Mouse (Mus musculus) neural tube, embryonic 15.5 days (tissue): ENCODE measurements around the gene Gcn1l1. TPM values are rescaled to one million over a fixed set of nuclear protein-coding genes. Genes with fewer than 3 reads are reported as not detected.

Experiments used
- ATAC-seq: fragments of 200-750 bp; cut with Nextera tagmentation; 2 replicates; pipeline ENCODE4 v1.8.0; 2017; ENCODE audit warnings: mild to moderate bottlenecking, moderate TSS enrichment, moderate library complexity; ENCODE audit not compliant: low FRiP score
- H3K27ac ChIP-seq: fragments of 300-500 bp; sonication (generic); replicated peaks from 2 replicates; pipeline ENCODE4 v1.5.1; 2015; ENCODE audit warnings: mild to moderate bottlenecking, inconsistent platforms
- H3K27me3 ChIP-seq: fragments of 300-500 bp; sonication (generic); replicated peaks from 2 replicates; pipeline ENCODE4 v1.6.1; 2015; ENCODE audit warnings: inconsistent platforms
- H3K36me3 ChIP-seq: fragments of 300-500 bp; sonication (generic); 2 replicates; pipeline ENCODE4 v1.6.1; 2015; ENCODE audit warnings: inconsistent platforms
- H3K4me1 ChIP-seq: fragments of 300-500 bp; sonication (generic); 2 replicates; pipeline ENCODE4 v1.6.1; 2015; ENCODE audit warnings: inconsistent platforms
- H3K4me2 ChIP-seq: fragments of 300-500 bp; sonication (generic); 2 replicates; pipeline ENCODE4 v1.6.1; 2015; ENCODE audit warnings: inconsistent platforms, mild to moderate bottlenecking, moderate library complexity
- H3K4me3 ChIP-seq: fragments of 300-500 bp; sonication (generic); replicated peaks from 2 replicates; pipeline ENCODE4 v1.5.1; 2015; ENCODE audit warnings: mild to moderate bottlenecking, inconsistent platforms
- H3K9ac ChIP-seq: fragments of 300-500 bp; sonication (generic); replicated peaks from 2 replicates; pipeline ENCODE4 v1.6.1; 2015; ENCODE audit warnings: mild to moderate bottlenecking, inconsistent platforms
- H3K9me3 ChIP-seq: fragments of 300-500 bp; sonication (generic); replicated peaks from 2 replicates; pipeline ENCODE4 v1.6.1; 2016; ENCODE audit warnings: inconsistent platforms
- WGBS: fragments of 180-500 bp; shearing (Covaris S2); methylation state at CpG from one replicate; pipeline ENCODE4 v1.1.7; 2015; ENCODE audit warnings: mixed read lengths; 5-methylcytosine and 5-hydroxymethylcytosine counted together
- polyA plus RNA-seq: library from polyadenylated mRNA; unstranded; fragments of >200 nt; fragmentation: Nextera tagmentation; extraction: Ambion mirVana; gene quantifications from 2 replicates; pipeline ENCODE4 v1.2.1, GENCODE M21; 2015

Gcn1l1 gene
- polyA plus RNA-seq, 1 experiment from 2014 or later: 35.7 TPM

DNA sequence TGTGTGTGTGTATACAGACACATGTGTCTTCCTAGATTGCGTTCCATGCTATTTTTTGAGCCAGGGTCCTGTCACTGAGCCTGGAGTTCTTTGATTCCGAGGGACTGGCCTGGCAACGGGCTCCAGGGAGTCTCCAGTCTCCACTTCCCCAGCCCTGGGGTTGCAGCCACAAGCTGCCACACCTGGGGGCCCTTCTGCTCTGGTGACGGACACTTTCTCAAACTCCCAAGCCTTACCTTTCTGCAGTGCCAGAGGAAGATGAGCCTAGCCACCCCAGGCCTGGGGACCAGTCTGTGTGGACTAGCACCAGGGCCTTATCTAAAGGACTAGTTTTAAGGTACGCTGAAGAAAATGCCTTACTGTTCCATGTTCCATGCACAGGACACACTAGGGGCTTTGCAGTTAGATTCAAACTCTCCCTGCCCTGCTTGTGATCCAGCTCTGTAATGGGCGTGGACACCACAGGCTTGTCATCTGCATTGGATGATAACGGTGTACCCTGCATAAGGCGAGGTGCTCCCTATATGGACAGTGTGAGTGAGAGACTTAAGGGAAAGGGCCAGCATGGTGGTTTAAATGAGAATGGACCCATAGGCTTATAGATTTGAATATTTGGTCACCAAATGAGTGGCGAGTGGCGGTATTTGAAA lies 61.3 kb downstream of the Gcn1l1 start:
- 89% methylated on average over 10 of the region's 10 CpGs for WGBS
- Histone ChIP-seq H3K36me3 (peaks cover 6% of the 10 kb centered on the region; the same call in 1 of the 2 replicates), H3K4me2 (no peak overlapping the region), H3K9ac (no peak overlapping the region), H3K9me3 (no peaks in the 10 kb centered on the region), H3K4me3 (no peak overlapping the region), H3K4me1 (peaks cover 10% of the 10 kb centered on the region), H3K27ac (no peak overlapping the region), H3K27me3 (no peaks in the 10 kb centered on the region)
- no peak for ATAC-seq

GRCm38 (mm10) chr5:115628083-115628482 lies 63.0 kb downstream of the Gcn1l1 start:
- ATAC-seq: no peak
- H3K36me3 ChIP-seq: no peaks in the 10 kb centered on the region
- H3K9ac ChIP-seq: no peak overlapping the region
- peaks cover 18% of the 10 kb centered on the region for H3K4me1 ChIP-seq
- WGBS: 81% methylated on average over 8 of the region's 8 CpGs
- H3K27me3 ChIP-seq: no peaks in the 10 kb centered on the region
- no peak overlapping the region for H3K27ac ChIP-seq
- H3K4me2 ChIP-seq: no peak overlapping the region
- no peaks in the 10 kb centered on the region for H3K9me3 ChIP-seq
- no peak overlapping the region for H3K4me3 ChIP-seq

DNA sequence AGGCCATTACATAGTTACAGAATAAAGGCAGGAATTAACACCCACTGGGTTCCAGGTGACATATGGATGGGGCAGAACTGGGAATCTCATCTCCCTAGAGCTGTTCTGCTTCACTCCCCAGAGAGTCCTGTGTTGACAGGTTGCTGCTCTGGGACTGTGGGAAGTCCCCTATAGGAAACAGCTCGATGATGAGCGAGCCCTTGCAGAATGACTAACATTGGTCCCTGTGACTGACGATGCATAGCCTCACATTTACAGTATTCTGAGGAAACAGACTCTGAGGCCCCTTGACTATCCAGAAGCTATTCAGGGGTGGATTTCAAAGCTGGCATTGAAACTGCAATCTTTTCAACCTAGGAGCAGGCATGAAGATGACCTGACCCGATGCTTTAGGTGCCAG lies 64.6 kb downstream of the Gcn1l1 start:
- Histone ChIP-seq H3K4me3 (no peak overlapping the region), H3K4me1 (peaks cover 34% of the 10 kb centered on the region), H3K9me3 (no peaks in the 10 kb centered on the region), H3K9ac (no peak overlapping the region), H3K27me3 (no peaks in the 10 kb centered on the region), H3K27ac (no peak overlapping the region), H3K4me2 (no peak overlapping the region), H3K36me3 (no peaks in the 10 kb centered on the region)
- WGBS: 95% methylated on average over 4 of the region's 4 CpGs
- ATAC-seq: no peak

DNA sequence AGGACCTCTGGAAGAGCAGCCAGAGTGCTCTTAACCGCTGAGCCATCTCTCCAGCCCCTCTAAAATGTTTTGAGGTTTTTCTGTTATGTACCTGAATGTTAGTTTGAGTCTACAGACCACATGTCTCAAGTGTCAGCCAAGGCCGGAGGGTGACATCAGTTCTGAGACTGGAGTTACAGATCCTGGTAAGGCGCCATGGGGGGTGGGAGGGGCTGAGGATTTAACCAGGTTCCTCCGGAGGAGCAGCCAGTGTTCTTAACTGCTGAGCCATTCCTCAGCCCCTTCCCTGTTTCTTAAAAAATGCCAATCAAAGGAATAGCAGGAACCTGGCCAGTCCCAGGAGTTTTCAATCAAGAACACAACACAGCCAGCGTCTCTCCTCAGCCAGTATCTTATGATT lies 65.2 kb downstream of the Gcn1l1 start:
- Histone ChIP-seq H3K4me2 (peak overlapping the region; percentile 83; the same call in 1 of the 2 replicates), H3K36me3 (no peaks in the 10 kb centered on the region), H3K4me1 (peaks cover 41% of the 10 kb centered on the region), H3K27ac (0 out of 2 replicates have a peak overlapping the region, but pooled peaks have one; percentile 4), H3K9ac (no peak overlapping the region), H3K27me3 (no peaks in the 10 kb centered on the region), H3K4me3 (0 out of 2 replicates have a peak overlapping the region, but pooled peaks have one; percentile 61), H3K9me3 (no peaks in the 10 kb centered on the region)
- ATAC-seq: no peak
- 68% methylated on average over 5 of the region's 5 CpGs for WGBS

DNA sequence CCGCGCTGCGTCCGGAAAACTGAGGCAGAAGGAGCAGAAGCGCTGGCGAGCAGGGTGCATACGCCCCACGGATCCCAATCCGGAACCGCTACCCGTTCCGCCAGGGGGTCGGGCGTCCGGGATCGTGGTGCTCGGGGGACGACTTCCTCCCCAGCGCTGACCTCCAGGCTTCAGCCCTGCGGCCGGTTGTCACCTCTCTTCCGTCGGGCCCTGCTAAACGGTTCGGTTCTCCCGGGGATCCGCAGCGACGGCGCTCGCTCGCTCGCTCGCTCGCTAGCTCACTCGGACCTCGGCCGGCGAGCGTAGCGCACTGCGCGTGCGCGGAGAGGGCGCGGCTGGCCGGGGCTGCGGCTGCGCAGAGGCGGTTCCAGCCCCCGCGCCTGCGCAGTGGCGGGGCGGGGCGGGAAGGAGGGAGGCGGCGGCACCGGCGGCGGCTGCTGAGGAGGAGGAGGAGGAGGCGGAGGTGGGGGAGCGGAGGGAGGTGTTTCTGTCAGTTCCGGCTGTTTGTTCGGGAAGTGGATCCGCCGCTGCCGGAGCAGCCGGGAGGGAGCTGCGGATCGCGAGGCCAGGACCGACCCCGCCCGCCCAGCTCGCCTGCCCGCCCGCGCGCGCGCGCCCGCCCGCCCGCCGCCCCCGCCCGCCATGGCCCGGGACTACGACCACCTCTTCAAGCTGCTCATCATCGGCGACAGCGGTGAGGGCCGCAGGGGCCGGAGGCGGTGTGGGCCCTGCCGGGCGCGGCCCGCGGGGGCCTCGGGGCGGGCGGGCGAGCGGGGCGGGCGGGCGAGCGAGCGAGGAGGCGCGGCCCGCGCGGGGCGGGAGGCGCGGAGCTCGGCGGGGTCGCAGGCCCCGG lies 66.7 kb downstream of the Gcn1l1 start, which contains the start of gene Rab35:
Gene Rab35, plus strand, starts transcription at position 404 of the 853 bp plus-strand sequence.
- under 1% methylated on average over 73 of the region's 125 CpGs for WGBS
- no peaks in the 10 kb centered on the region for H3K36me3 ChIP-seq
- H3K9ac ChIP-seq: peak within 1 kb of the TSS; percentile 66
- peak within 1 kb of the TSS; percentile 61 for H3K4me3 ChIP-seq
- H3K9me3 ChIP-seq: no peaks in the 10 kb centered on the region
- H3K4me2 ChIP-seq: peak within 1 kb of the TSS; percentile 83
- H3K27me3 ChIP-seq: no peaks in the 10 kb centered on the region
- peak; percentile 90 for ATAC-seq
- peak within 1 kb of the TSS; percentile 92 for H3K27ac ChIP-seq
- H3K4me1 ChIP-seq: peaks cover 48% of the 10 kb centered on the region

DNA sequence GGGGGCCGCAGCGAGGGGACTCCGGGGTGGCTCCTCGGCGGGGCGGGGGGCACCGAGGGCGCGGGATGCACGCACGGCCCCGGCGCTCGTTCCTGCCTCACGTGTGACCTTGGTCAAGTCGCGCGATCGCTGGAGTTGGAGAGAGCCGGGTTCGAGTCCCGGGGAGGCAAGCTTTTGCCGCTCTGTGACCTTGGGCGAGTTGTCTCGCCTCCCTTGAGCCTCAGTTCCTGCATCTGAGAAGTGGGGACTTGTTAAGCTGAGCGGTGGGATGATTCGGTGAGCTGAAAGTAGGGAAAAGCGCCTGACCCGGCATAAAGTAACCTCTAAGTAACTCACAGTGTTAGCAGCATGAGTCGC lies 67.3 kb downstream of the Gcn1l1 start:
- H3K27ac ChIP-seq: peak overlapping the region; percentile 92
- H3K4me1 ChIP-seq: peaks cover 51% of the 10 kb centered on the region
- H3K4me3 ChIP-seq: peak overlapping the region; percentile 61
- no peaks in the 10 kb centered on the region for H3K27me3 ChIP-seq
- peak overlapping the region; percentile 66 for H3K9ac ChIP-seq
- H3K4me2 ChIP-seq: peak overlapping the region; percentile 78
- 1% methylated on average over 30 of the region's 30 CpGs for WGBS
- ATAC-seq: peak; percentile 28; the same call in 1 of the 2 replicates
- H3K36me3 ChIP-seq: no peaks in the 10 kb centered on the region
- no peaks in the 10 kb centered on the region for H3K9me3 ChIP-seq

- H3K4me3 ChIP-seq: peak overlapping the region; percentile 61
- no peaks in the 10 kb centered on the region for H3K36me3 ChIP-seq
- H3K27ac ChIP-seq: no peak overlapping the region
- ATAC-seq: no peak
- 49% methylated on average over 4 of the region's 4 CpGs for WGBS
- peak overlapping the region; percentile 78 for H3K4me2 ChIP-seq
- no peaks in the 10 kb centered on the region for H3K9me3 ChIP-seq
- H3K9ac ChIP-seq: peak overlapping the region; percentile 66
- H3K4me1 ChIP-seq: peaks cover 51% of the 10 kb centered on the region
- no peaks in the 10 kb centered on the region for H3K27me3 ChIP-seq
Observed at GRCm38 (mm10) chr5:115633060-115633459, 68.0 kb downstream of the Gcn1l1 start.

- WGBS: 92% methylated on average over 8 of the region's 8 CpGs
- H3K36me3 ChIP-seq: peaks cover 8% of the 10 kb centered on the region
- no peaks in the 10 kb centered on the region for H3K9me3 ChIP-seq
- H3K4me3 ChIP-seq: no peak overlapping the region
- no peaks in the 10 kb centered on the region for H3K27me3 ChIP-seq
- H3K4me2 ChIP-seq: peak overlapping the region; percentile 6; the same call in 1 of the 2 replicates
- peaks cover 51% of the 10 kb centered on the region for H3K4me1 ChIP-seq
- H3K9ac ChIP-seq: no peak overlapping the region
- H3K27ac ChIP-seq: no peak overlapping the region
- no peak for ATAC-seq
Observed at GRCm38 (mm10) chr5:115634046-115634445, 69.0 kb downstream of the Gcn1l1 start.

GRCm38 (mm10) chr5:115635536-115635935 lies 70.5 kb downstream of the Gcn1l1 start:
- WGBS: 75% methylated on average over 6 of the region's 6 CpGs
- Histone ChIP-seq H3K36me3 (peaks cover 23% of the 10 kb centered on the region), H3K27ac (no peak overlapping the region), H3K27me3 (no peaks in the 10 kb centered on the region), H3K9ac (no peak overlapping the region), H3K4me2 (no peak overlapping the region), H3K4me1 (peaks cover 48% of the 10 kb centered on the region), H3K4me3 (no peak overlapping the region), H3K9me3 (no peaks in the 10 kb centered on the region)
- ATAC-seq: no peak

DNA sequence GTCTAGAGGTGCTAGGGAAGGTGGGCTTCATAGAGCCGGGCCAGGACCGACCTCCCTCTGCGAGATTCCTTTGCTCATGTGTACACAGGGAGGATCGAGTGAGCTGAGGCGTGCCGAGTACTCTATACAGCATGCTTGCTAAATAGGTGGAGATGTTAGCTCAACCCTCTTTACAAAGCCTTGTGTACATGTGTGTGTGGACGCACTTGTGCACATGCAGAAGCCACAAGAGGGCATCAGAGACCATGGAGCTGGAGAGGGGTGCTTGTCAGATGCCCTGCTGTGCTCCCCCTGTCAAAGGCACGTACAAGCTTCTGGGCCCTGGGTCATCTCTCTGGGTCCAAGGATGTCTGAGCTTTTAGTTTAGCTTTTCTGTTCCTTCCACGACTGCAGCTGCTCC lies 79.1 kb downstream of the Gcn1l1 start:
- H3K9ac ChIP-seq: no peak overlapping the region
- no peaks in the 10 kb centered on the region for H3K27me3 ChIP-seq
- WGBS: 87% methylated on average over 9 of the region's 9 CpGs
- H3K9me3 ChIP-seq: no peaks in the 10 kb centered on the region
- H3K36me3 ChIP-seq: peaks cover 80% of the 10 kb centered on the region
- ATAC-seq: no peak
- H3K4me1 ChIP-seq: no peaks in the 10 kb centered on the region
- H3K27ac ChIP-seq: no peak overlapping the region
- H3K4me3 ChIP-seq: no peak overlapping the region
- H3K4me2 ChIP-seq: no peak overlapping the region

DNA sequence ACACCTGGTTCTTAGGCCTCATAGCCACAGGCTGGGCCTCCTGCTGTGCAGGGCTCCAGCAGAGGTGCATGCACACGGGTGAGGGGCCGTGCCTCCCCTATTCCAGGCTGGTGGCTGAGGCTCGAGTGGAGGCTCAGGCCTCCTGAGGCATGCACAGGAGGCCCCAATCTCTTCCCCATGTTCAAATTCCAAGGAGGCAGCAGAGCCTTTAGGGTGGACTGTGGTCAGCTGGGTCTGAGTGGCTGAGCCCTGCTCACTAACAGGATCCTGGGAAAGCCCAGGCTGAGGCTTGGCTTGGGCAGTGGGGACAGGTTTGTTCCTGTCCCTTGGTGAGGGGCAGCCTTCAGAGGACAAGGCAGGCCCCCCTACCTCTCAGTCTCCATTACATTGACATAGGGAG lies 83.8 kb downstream of the Gcn1l1 start:
- Histone ChIP-seq H3K4me2 (no peak overlapping the region), H3K36me3 (peaks cover 55% of the 10 kb centered on the region), H3K27ac (no peak overlapping the region), H3K4me1 (peaks cover 18% of the 10 kb centered on the region), H3K4me3 (no peak overlapping the region), H3K9ac (no peak overlapping the region), H3K9me3 (no peaks in the 10 kb centered on the region), H3K27me3 (no peaks in the 10 kb centered on the region)
- 59% methylated on average over 3 of the region's 3 CpGs for WGBS
- ATAC-seq: no peak

DNA sequence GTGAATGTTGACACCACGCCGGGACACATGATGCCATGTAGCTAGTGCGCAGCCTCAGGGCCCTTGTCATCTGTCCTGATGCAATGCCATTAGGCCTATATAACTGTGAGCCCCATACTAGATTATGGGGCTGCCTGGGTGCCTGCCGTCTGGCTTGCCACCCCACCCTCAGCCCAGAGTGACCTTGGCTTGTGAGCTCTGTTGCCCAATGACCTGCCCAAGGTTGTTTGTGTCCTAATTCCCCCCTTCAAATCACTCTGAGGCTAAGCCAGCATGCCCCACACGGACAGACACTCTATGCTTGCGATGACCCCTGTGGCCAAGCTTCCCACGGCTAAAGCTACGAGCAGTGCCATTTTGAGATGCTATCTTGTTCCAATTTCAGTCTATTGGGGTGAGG lies 84.6 kb downstream of the Gcn1l1 start:
- H3K4me3 ChIP-seq: no peak overlapping the region
- H3K4me2 ChIP-seq: no peak overlapping the region
- H3K27me3 ChIP-seq: no peaks in the 10 kb centered on the region
- H3K36me3 ChIP-seq: peaks cover 48% of the 10 kb centered on the region
- H3K9me3 ChIP-seq: no peaks in the 10 kb centered on the region
- H3K4me1 ChIP-seq: peaks cover 18% of the 10 kb centered on the region
- H3K9ac ChIP-seq: no peak overlapping the region
- no peak overlapping the region for H3K27ac ChIP-seq
- ATAC-seq: no peak
- WGBS: 90% methylated on average over 8 of the region's 8 CpGs
